Mouse (Mus musculus) retina, postnatal 1 day (tissue): Measurements from ENCODE around the gene Pphln1.

Experiments used
- DNase-seq: peaks from one replicate; pipeline ENCODE4 v3.0.0-alpha.2; 2012

Pphln1 gene

GRCm38 (mm10) chr15:93510690-93511336 is 112.7 kb downstream of the Pphln1 start:
- DNase-seq: peak; percentile 55

GRCm38 (mm10) chr15:93512437-93512836 is 114.3 kb downstream of the Pphln1 start:
- DNase-seq: no peak

- no peak for DNase-seq
Observed at GRCm38 (mm10) chr15:93513939-93514341, 115.8 kb downstream of the Pphln1 start.

GRCm38 (mm10) chr15:93515316-93515715 is 117.2 kb downstream of the Pphln1 start:
- DNase-seq: no peak

GRCm38 (mm10) chr15:93517022-93517565 is 118.9 kb downstream of the Pphln1 start:
- no peak for DNase-seq

- peak; percentile 40 for DNase-seq
Observed at GRCm38 (mm10) chr15:93518143-93518902, 120.2 kb downstream of the Pphln1 start.

- peak; percentile 87 for DNase-seq
Observed at GRCm38 (mm10) chr15:93518941-93519835, 121.0 kb downstream of the Pphln1 start.

GRCm38 (mm10) chr15:93519836-93520826 is 122.0 kb downstream of the Pphln1 start:
- peak; percentile 56 for DNase-seq

- no peak for DNase-seq
Observed at GRCm38 (mm10) chr15:93521088-93521786, 123.1 kb downstream of the Pphln1 start.

GRCm38 (mm10) chr15:93521787-93522180 is 123.6 kb downstream of the Pphln1 start:
- DNase-seq: no peak

GRCm38 (mm10) chr15:93525305-93525917 is 127.3 kb downstream of the Pphln1 start:
- DNase-seq: no peak

- no peak for DNase-seq
Observed at GRCm38 (mm10) chr15:93529831-93530702, 131.9 kb downstream of the Pphln1 start.

GRCm38 (mm10) chr15:93530703-93531032 is 132.5 kb downstream of the Pphln1 start:
- no peak for DNase-seq

GRCm38 (mm10) chr15:93536191-93536590 is 138.0 kb downstream of the Pphln1 start:
- DNase-seq: no peak

GRCm38 (mm10) chr15:93537745-93538144 is 139.6 kb downstream of the Pphln1 start:
- no peak for DNase-seq

GRCm38 (mm10) chr15:93538551-93539205 is 140.5 kb downstream of the Pphln1 start:
- DNase-seq: no peak

GRCm38 (mm10) chr15:93539415-93539814 is 141.3 kb downstream of the Pphln1 start:
- no peak for DNase-seq
